Mouse (Mus musculus) cerebellum, adult 9-10 months (tissue): ENCODE measurements around the gene Slc39a11.
"Not testable (repeated sequence)": the region's sequence is repeated elsewhere in the genome, so short reads cannot be mapped to it uniquely, and the experiment has no call there.

Experiments
- DNase-seq: peaks from one replicate; pipeline ENCODE4 v3.0.0; 2022

The Slc39a11 gene

GRCm38 (mm10) chr11:113583879-113584661 is 65.8 kb downstream of the Slc39a11 start:
- DNase-seq: no peak

DNA sequence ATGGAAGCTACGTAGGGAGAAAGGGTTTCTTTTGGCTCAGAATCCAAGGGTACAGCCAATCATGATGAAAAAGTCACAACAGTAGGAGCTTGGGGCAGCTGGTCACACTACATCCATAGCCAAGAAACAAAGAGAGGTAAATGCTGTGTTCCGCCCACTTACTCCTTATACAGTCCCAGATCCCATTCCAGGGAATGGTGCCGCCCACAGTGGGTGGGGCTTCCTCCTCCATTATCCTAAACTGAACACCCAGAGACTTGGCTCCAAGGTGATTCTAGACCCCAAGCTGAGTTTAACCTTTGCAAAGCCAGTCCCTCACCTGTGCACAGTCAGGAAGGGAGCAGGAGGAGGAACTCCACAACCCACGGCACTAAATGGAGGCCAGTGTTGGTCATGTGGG is 72.7 kb downstream of the Slc39a11 start:
- no peak for DNase-seq

- no peak for DNase-seq
These were observed 77.2 kb downstream of the Slc39a11 start for GRCm38 (mm10) chr11:113572641-113573040.

- DNase-seq: no peak
These were observed 78.3 kb downstream of the Slc39a11 start for GRCm38 (mm10) chr11:113571616-113572015.

DNA sequence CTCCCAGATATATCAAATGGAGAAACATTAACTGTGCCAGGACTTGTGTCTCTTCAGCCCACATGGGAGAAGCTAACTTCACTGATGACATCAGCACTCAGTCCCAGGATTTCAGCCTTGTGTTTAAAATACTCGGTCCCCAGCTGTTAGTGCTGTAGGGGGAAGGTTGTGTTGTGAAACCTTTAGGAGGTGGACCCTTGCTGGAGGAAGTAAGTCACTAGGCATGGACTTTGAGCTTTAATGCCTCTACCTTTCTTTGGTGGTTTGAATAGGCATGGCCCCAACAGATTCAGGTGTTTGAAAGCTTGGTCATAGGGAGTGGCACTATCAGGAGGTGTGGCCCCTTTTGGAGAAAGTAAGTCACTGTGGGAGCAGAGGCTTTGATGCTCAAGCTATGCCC is 80.9 kb downstream of the Slc39a11 start:
- no peak for DNase-seq

DNA sequence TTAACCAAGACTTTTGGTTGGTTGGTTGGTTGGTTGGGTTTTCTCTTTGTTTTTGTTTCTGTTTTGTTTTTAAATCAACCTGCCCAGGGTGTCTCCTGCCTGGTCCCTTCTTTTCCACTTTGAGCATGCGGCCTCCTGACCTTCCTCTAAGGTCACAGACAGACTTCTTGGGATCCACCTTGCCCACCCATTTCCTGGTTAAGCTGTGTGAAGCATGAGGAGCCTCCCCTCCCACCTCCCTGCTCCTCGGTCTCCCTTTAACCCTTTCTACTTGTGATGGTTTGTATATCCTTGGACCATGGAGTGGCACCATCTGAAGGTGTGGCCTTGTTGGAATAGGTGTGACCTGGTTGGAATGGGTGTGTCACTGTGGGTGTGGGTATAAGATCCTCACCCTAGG is 82.0 kb downstream of the Slc39a11 start:
- DNase-seq: not testable (repeated sequence)

DNA sequence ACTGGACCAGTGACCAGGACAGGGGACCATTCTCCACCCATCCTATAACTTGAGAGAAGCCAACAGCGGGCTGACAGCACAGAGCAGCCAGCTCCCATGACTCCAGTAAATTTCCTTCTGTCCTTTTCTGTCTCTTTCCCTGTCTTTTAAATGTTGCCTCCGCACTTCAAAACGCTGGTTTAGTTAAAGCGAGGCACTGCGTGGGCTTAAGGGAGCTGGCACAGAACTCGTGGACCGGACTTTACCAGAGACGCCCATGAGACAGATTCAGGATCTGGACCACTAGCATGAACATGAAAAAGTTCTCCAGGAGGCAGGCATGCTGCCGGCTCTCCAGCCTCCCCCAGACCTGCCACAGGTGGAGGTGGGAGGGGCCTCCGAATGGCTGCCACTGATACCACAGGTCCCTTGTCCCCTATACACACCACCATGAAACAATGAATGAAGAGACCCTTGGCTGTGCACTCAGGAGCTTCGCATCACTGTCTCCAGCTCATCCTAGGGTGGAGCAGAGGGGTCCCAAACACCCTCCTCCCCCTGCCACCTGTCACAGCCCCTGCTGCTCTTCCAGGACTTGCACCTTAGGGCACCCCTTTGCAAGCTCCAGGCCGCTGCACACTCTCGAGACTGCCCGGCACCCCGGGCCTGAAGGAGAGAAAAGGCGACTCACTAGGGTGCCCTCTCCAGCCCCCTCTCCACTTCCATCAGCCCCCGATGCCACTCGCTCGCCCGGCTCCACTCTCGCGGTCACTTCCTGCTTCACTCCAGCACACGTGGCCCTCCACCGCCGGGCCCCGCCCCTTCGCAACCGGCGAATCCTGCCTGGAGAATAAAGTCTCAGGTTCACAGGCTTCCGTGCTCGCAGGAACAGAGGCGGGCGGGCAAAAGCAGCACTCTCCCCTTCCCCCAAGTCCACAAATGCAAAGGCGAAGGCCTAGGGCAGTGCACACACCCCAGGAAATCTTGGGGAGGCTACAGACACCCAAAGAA is 84.6 kb downstream of the Slc39a11 start:
- DNase-seq: peak; percentile 41

DNA sequence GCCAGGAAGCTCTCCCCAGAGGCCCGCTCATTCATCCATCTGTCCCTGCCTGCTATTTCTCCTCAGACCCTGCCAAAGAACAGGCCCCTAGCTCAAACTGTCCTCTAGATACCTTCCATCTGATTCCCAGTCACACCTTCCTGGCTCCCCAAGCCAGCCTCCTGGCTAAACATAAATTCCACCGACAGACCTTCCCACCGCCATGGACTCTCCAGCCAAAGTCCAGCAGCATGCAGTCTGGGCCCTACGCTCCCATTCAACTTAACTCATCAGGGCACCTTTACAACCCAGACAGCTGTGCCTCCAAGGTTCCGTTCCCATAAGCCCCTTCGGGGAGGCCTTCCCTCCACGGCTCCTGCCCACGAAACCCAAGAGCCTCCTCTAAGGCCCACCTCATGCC is 87.6 kb downstream of the Slc39a11 start:
- DNase-seq: no peak

GRCm38 (mm10) chr11:113560150-113560549 is 89.7 kb downstream of the Slc39a11 start:
- no peak for DNase-seq

DNA sequence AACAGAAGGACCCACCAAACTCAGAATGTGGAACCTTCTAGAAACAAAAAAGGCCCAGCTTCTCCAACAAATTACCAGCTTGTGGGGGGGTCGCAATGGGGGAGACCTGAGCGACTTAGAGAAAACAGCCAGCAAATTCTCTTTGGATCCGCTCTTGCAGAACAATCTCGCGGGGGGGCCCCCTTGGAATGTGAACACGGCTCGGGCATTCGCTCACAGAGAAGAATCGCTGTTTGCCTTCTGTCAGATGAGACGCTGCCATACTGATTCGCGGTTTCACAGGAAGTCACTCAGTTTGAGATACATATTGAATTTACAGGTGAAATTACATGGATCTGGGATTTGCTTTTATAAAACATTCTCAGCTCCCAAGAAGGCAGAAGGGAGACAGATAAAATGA is 91.4 kb downstream of the Slc39a11 start:
- DNase-seq: no peak

DNA sequence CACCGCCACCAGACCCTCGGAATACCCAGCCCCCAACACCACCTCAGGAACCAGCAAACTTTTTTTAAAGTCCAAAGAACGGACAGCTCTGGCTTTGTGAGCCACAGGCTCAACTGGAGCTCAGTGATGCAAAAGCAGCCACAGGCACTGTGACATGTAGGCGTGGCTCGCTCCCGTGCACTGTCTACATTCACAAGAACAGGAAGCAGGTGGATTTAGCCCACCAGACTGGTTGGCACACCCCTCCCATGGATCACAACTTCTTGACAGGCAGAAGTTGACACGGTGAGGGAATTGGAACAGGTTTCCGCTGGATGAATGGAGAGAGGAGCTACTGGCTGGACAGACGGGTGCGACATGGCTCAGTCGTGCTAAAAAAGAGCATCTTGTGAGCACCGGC is 93.7 kb downstream of the Slc39a11 start:
- no peak for DNase-seq

- no peak for DNase-seq
These were observed 95.0 kb downstream of the Slc39a11 start for GRCm38 (mm10) chr11:113554701-113555360.

GRCm38 (mm10) chr11:113554194-113554593 is 95.7 kb downstream of the Slc39a11 start:
- no peak for DNase-seq

DNA sequence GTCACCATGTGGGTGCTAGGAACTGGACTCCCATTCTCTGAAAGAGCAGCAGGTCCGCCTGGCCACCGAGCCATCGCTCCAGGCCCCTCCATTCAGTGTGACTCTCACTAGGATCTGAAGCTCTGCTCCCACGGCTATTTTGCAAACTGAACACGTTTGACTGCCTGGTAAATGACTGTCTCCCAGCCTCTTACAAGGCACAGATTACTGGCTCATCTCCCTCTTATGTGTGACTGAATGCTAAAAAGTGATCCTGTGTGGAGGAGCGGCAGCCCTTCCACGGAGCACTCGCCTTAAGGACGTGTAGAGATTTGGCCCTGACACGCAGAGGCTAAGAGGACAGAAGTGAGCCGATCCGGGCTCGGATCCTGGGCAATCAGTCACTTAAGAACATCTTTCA is 96.3 kb downstream of the Slc39a11 start:
- DNase-seq: no peak

- DNase-seq: no peak
These were observed 97.3 kb downstream of the Slc39a11 start for GRCm38 (mm10) chr11:113552539-113552938.

DNA sequence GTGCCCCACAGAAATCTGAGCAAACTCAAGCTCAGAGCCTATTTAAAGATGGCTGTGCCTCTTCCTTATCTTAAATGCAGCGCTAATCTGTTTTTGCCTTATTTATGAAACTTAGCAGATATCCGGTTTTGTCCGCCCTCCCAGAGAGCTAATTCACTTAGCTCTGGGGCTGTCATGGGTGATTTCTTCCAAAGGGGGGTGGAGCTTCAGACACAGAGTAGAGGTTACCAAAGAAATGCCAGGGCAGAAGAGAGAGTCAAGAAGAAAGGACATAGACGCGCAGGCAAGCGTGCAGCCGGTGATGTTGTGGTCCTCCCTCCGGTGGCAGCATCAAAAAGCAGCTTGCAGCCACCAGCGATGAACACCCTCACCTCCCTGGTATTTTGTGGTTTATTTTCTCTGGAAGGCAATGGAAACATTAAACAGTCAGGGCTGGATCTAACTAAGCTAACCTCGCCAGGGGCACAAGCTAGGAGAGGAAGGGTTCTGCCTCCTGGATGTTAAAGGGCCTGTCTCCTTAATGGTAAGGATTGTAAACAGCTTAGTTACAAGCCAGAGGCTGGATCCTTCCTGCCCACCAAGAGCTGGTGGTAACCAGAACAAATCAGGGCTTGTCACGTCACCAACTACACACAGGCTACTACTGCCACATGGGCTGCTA is 103.5 kb downstream of the Slc39a11 start:
- no peak for DNase-seq

GRCm38 (mm10) chr11:113544017-113544640 is 105.8 kb downstream of the Slc39a11 start:
- no peak for DNase-seq

- DNase-seq: no peak
These were observed 108.8 kb downstream of the Slc39a11 start for GRCm38 (mm10) chr11:113541073-113541472.

- DNase-seq: peak; percentile 89
These were observed 110.2 kb downstream of the Slc39a11 start for GRCm38 (mm10) chr11:113539502-113540209.

GRCm38 (mm10) chr11:113539079-113539478 is 110.8 kb downstream of the Slc39a11 start:
- DNase-seq: no peak

GRCm38 (mm10) chr11:113538406-113538917 is 111.4 kb downstream of the Slc39a11 start:
- no peak for DNase-seq
